Mouse (Mus musculus) stomach, embryonic 16.5 days (tissue): ENCODE data around the gene Cyba. TPM values are rescaled to one million over a fixed set of nuclear protein-coding genes. Genes with fewer than 3 reads are reported as not detected.

Source experiments
- ATAC-seq: fragments of 200-750 bp; cut with Nextera tagmentation; 2 replicates; pipeline ENCODE4 v1.8.0; 2017; ENCODE audit warnings: moderate number of reproducible peaks, moderate TSS enrichment; ENCODE audit not compliant: insufficient read depth, low FRiP score
- H3K27ac ChIP-seq: fragments of 300-500 bp; sonication (generic); 2 replicates; pipeline ENCODE4 v1.5.1; 2014; ENCODE audit warnings: low read length
- H3K27me3 ChIP-seq: fragments of 300-500 bp; sonication (generic); 2 replicates; pipeline ENCODE4 v1.6.1; 2014; ENCODE audit warnings: low read length, control low read depth, mixed read lengths; ENCODE audit not compliant: control insufficient read depth, insufficient read depth
- H3K36me3 ChIP-seq: fragments of 300-500 bp; sonication (generic); 2 replicates; pipeline ENCODE4 v1.6.1; 2014; ENCODE audit warnings: low read length; ENCODE audit not compliant: control insufficient read depth, insufficient read depth
- H3K4me1 ChIP-seq: fragments of 300-500 bp; sonication (generic); 2 replicates; pipeline ENCODE4 v1.6.1; 2014; ENCODE audit warnings: low read length, control low read depth, mixed read lengths; ENCODE audit not compliant: control insufficient read depth, insufficient read depth
- H3K4me2 ChIP-seq: fragments of 300-500 bp; sonication (generic); 2 replicates; pipeline ENCODE4 v1.6.1; 2014; ENCODE audit warnings: low read depth, low read length, mixed read lengths
- H3K4me3 ChIP-seq: fragments of 300-500 bp; sonication (generic); replicated peaks from 2 replicates; pipeline ENCODE4 v1.5.1; 2014; ENCODE audit warnings: mild to moderate bottlenecking, low read length
- H3K9ac ChIP-seq: fragments of 300-500 bp; sonication (generic); 2 replicates; pipeline ENCODE4 v1.6.1; 2014; ENCODE audit warnings: low read length
- H3K9me3 ChIP-seq: fragments of 300-500 bp; sonication (generic); replicated peaks from 2 replicates; pipeline ENCODE4 v1.6.1; 2016; ENCODE audit warnings: low read length, control low read depth; ENCODE audit not compliant: control insufficient read depth
- WGBS: fragments of 180-500 bp; shearing (Covaris S2); extraction: QIAGEN DNeasy Blood & Tissue Kit; methylation state at CpG from one replicate; pipeline ENCODE4 v1.1.7; 2014; 5-methylcytosine and 5-hydroxymethylcytosine counted together
- polyA plus RNA-seq: library from polyadenylated mRNA; unstranded; fragments of >200 nt; fragmentation: Nextera tagmentation; extraction: Ambion mirVana; gene quantifications from 2 replicates; pipeline ENCODE4 v1.2.1, GENCODE M21; 2015

Cyba gene
- polyA plus RNA-seq, 1 experiment from 2014 or later: 270 TPM

GRCm38 (mm10) chr8:122430646-122431045 is 2.1 kb downstream of the Cyba start:
- H3K9me3 ChIP-seq: no peaks in the 10 kb centered on the region; the same call in 1 of the 2 replicates
- no peak for ATAC-seq
- no peak overlapping the region for H3K4me3 ChIP-seq
- 76% methylated on average over 3 of the region's 3 CpGs for WGBS
- H3K36me3 ChIP-seq: 0 out of 2 replicates have a peak, but pooled peaks cover 4% of the 10 kb centered on the region
- no peaks in the 10 kb centered on the region for H3K27me3 ChIP-seq
- no peak overlapping the region for H3K4me2 ChIP-seq
- H3K9ac ChIP-seq: peak overlapping the region; percentile 16; the same call in 1 of the 2 replicates
- peaks cover 13% of the 10 kb centered on the region for H3K4me1 ChIP-seq
- H3K27ac ChIP-seq: peak overlapping the region; percentile 36; the same call in 1 of the 2 replicates

- Histone ChIP-seq H3K4me1 (peaks cover 13% of the 10 kb centered on the region), H3K27me3 (no peaks in the 10 kb centered on the region), H3K27ac (peak overlapping the region; percentile 36; the same call in 1 of the 2 replicates), H3K4me3 (no peak overlapping the region), H3K4me2 (no peak overlapping the region), H3K9me3 (no peaks in the 10 kb centered on the region), H3K36me3 (0 out of 2 replicates have a peak, but pooled peaks cover under 1% of the 10 kb centered on the region), H3K9ac (0 out of 2 replicates have a peak overlapping the region, but pooled peaks have one; percentile 16)
- WGBS: 77% methylated on average over 10 of the region's 10 CpGs
- ATAC-seq: no peak
Observed at GRCm38 (mm10) chr8:122430058-122430636, 2.6 kb downstream of the Cyba start.

GRCm38 (mm10) chr8:122428163-122428562 is 4.6 kb downstream of the Cyba start:
- WGBS: 87% methylated on average over 9 of the region's 9 CpGs
- Histone ChIP-seq H3K4me3 (no peak overlapping the region), H3K4me1 (peaks cover 16% of the 10 kb centered on the region), H3K27ac (no peak overlapping the region), H3K9me3 (no peaks in the 10 kb centered on the region), H3K4me2 (no peak overlapping the region), H3K27me3 (no peaks in the 10 kb centered on the region), H3K36me3 (no peaks in the 10 kb centered on the region), H3K9ac (no peak overlapping the region)
- ATAC-seq: no peak

GRCm38 (mm10) chr8:122427607-122428006 is 5.1 kb downstream of the Cyba start:
- Histone ChIP-seq H3K4me3 (no peak overlapping the region), H3K27ac (no peak overlapping the region), H3K4me2 (no peak overlapping the region), H3K4me1 (peaks cover 12% of the 10 kb centered on the region), H3K36me3 (no peaks in the 10 kb centered on the region), H3K9ac (no peak overlapping the region), H3K9me3 (no peaks in the 10 kb centered on the region), H3K27me3 (no peaks in the 10 kb centered on the region)
- WGBS: 80% methylated on average over 7 of the region's 7 CpGs
- no peak for ATAC-seq

GRCm38 (mm10) chr8:122426145-122426544 is 6.6 kb downstream of the Cyba start:
- no peak for ATAC-seq
- 0 out of 2 replicates have a peak, but pooled peaks cover 4% of the 10 kb centered on the region for H3K4me1 ChIP-seq
- no peak overlapping the region for H3K4me3 ChIP-seq
- no peak overlapping the region for H3K9ac ChIP-seq
- 73% methylated on average over 9 of the region's 9 CpGs for whole genome bisulfite sequencing
- no peak overlapping the region for H3K27ac ChIP-seq
- no peaks in the 10 kb centered on the region for H3K9me3 ChIP-seq
- no peak overlapping the region for H3K4me2 ChIP-seq
- no peaks in the 10 kb centered on the region for H3K36me3 ChIP-seq
- no peaks in the 10 kb centered on the region for H3K27me3 ChIP-seq

DNA sequence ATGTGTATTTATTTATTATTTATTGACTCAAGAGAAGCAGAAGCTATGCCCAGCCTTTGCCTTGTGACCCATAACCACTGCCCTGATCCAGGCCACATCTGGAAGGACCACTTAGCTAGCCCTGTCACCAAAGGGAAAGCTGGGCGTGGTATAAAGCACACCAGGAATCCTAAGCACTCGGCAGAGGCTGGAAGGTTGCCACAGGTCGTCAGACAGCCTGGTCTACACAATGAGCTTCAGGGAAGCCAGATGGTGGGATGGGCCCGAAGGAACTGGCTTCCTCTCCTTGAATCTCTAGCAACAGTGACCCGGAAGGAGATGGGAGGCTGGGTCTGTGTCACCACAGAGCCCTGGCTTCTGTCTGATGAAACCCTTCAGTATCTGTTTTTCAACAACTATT is 9.1 kb downstream of the Cyba start:
- Histone ChIP-seq H3K9ac (no peak overlapping the region), H3K4me2 (no peak overlapping the region), H3K36me3 (no peaks in the 10 kb centered on the region), H3K4me1 (0 out of 2 replicates have a peak, but pooled peaks cover 4% of the 10 kb centered on the region), H3K27me3 (no peaks in the 10 kb centered on the region), H3K27ac (no peak overlapping the region), H3K4me3 (no peak overlapping the region), H3K9me3 (no peaks in the 10 kb centered on the region)
- no peak for ATAC-seq
- 40% methylated on average over 5 of the region's 5 CpGs for WGBS

GRCm38 (mm10) chr8:122423217-122423616 is 9.5 kb downstream of the Cyba start:
- no peak overlapping the region for H3K4me2 ChIP-seq
- ATAC-seq: no peak
- no peaks in the 10 kb centered on the region for H3K9me3 ChIP-seq
- H3K27me3 ChIP-seq: no peaks in the 10 kb centered on the region
- WGBS: 85% methylated on average over 24 of the region's 24 CpGs
- H3K4me1 ChIP-seq: 0 out of 2 replicates have a peak, but pooled peaks cover 4% of the 10 kb centered on the region
- H3K27ac ChIP-seq: no peak overlapping the region
- H3K4me3 ChIP-seq: no peak overlapping the region
- no peaks in the 10 kb centered on the region for H3K36me3 ChIP-seq
- no peak overlapping the region for H3K9ac ChIP-seq

GRCm38 (mm10) chr8:122421376-122422070 is 11.2 kb downstream of the Cyba start, which contains the start of gene Il17c:
Gene Il17c, plus strand, starts transcription at chr8:122422020.
- Histone ChIP-seq H3K27me3 (no peaks in the 10 kb centered on the region), H3K4me2 (no peak within 1 kb of the TSS), H3K9ac (no peak within 1 kb of the TSS), H3K9me3 (no peaks in the 10 kb centered on the region), H3K4me1 (0 out of 2 replicates have a peak, but pooled peaks cover 4% of the 10 kb centered on the region), H3K27ac (peak within 1 kb of the TSS; percentile 34; the same call in 1 of the 2 replicates), H3K4me3 (no peak within 1 kb of the TSS), H3K36me3 (no peaks in the 10 kb centered on the region)
- ATAC-seq: peak; percentile 82
- WGBS: 60% methylated on average over 14 of the region's 14 CpGs

DNA sequence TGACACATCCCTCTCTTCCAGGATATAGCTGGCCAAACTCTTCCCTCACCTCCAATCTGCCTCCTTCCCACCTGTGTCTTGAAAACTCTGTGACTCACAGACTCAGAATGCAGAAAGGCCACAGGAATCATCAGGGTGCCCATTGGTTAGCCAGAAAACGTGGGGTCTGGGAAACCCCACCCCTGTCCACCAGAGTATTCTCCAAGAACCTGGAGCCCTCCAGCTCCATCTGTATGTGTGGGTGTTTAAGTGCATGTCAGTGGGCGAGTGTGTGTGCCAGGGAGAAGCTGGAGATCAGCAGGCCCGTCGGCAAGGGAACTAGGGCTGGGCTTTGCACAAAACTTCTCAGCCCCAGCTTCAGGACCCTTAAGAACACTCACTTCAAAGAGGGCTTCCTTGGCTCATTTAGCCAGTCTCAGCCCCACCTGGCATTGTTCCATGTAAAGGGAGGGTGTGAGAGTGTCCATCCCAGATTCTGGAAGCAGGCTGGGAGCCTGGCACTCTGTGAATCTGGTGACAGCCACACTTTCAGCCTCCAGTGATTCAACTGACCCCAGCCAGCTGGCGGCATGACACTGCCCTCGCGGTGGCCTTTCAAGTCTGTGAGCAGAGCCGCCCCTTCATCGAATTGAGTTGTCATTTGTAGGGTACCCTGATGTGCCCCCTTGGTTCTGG is 12.7 kb downstream of the Cyba start:
- H3K4me3 ChIP-seq: no peak overlapping the region
- 0 out of 2 replicates have a peak, but pooled peaks cover 4% of the 10 kb centered on the region for H3K4me1 ChIP-seq
- peaks cover 6% of the 10 kb centered on the region; the same call in 1 of the 2 replicates for H3K36me3 ChIP-seq
- 65% methylated on average over 9 of the region's 9 CpGs for WGBS
- no peak overlapping the region for H3K4me2 ChIP-seq
- H3K27ac ChIP-seq: no peak overlapping the region
- no peaks in the 10 kb centered on the region for H3K27me3 ChIP-seq
- no peaks in the 10 kb centered on the region for H3K9me3 ChIP-seq
- ATAC-seq: no peak
- H3K9ac ChIP-seq: no peak overlapping the region
